Mouse (Mus musculus): Measurements from ENCODE around the gene Ankfy1.

DNA sequence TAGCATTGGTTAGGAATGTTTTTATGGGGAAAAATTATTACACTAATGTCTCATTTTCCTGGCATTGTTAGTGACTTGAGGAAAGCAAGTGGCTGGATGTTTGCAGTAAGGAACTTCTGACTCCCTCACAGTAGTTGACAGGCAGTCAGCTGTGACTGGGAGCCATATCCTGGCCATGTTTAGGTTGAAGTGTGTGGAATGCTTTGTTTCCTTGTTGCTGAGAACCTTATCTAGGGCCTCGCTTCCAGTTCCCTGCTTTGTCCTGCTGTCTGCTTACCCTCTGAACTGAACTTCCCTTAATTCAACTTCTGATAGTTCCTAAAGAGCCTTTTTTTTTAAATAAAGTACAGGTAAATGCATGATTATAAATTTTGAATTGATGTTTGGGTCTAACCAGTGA, 46.5 kb downstream of the Ankfy1 start:
- TF ChIP-seq CTCF (IDR thresholded peaks at IDR 0.05; ENCODE audit: low read depth) = no peak
- no peak for TF ChIP-seq EP300 (IDR thresholded peaks at IDR 0.05; ENCODE audit: low read depth)
